In genomic region chr3:107441306-107441705, GRCm38 (mm10) we compare ENCODE assay signal across 19 mouse cellular contexts. TPM values are rescaled to one million over a fixed set of nuclear protein-coding genes. Genes with fewer than 3 reads are reported as not detected.
"Had no signal": no experiment of that assay in that cellular context is flagged by ENCODE, and none has a peak within 500 bp of the region (broad histone marks: within the 10 kb centered on the region; RNA-seq: fewer than 3 reads in every experiment).

No protein-coding gene starts in this region.

- DNase-seq: kidney, adult 18-20 months; kidney, adult 9 months; kidney, postnatal 14 days; kidney, postnatal 4 days; liver, embryonic 13.5 days; lung, adult 2 months; lung, postnatal 14 days; lung, postnatal 4 days; retina, postnatal 1 day; thymus, adult 18-20 months; thymus, postnatal 36 days had no signal

- H3K4me3 ChIP-seq: liver, embryonic 13.5 days; midbrain, embryonic 12.5 days; myocyte; neural tube, embryonic 13.5 days had no signal

- H3K27ac ChIP-seq: liver, embryonic 13.5 days; midbrain, embryonic 12.5 days; neural tube, embryonic 13.5 days had no signal

RNA-seq across cellular contexts. Expression of gene Kcnc4, which starts 18.0 kb away (rescaled TPM):
- total RNA-seq: liver, adult 2 months; megakaryocyte progenitor cell, adult 5-6 weeks; megakaryocyte-erythroid progenitor cell, adult 5-6 weeks; monocyte, adult 5-6 weeks; neutrophil, adult 5-6 weeks had no signal
